25 mouse cellular contexts compared by ENCODE assay signal in the genomic region with DNA sequence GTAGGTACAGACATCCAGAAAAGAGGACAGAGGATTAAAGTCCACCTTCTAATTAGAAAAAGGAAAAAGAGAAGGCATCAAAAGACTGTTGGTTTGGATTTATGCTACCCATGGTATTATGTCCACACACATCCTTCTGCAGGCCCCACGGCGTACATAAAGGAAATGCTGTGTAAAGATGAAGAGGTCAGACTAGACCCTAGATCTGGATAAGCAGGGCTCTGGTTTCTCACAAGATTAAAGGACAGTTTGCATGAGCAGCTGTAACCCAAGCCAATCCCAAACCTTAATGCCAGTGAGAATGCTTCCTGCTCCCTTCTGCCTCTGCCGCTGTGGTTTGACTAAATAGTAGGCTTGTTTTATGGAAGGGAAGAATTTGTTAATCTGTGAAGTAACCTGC. TPM values are rescaled to one million over a fixed set of nuclear protein-coding genes. Genes with fewer than 3 reads are reported as not detected.
"Had no signal": no experiment of that assay in that cellular context is flagged by ENCODE, and none has a peak within 500 bp of the region (broad histone marks: within the 10 kb centered on the region; RNA-seq: fewer than 3 reads in every experiment).

No protein-coding gene starts in this region.

- H3K36me3 ChIP-seq: midbrain, embryonic 10.5 days; midbrain, embryonic 12.5 days; neural tube, embryonic 13.5 days; neural tube, embryonic 15.5 days had no signal

- ATAC-seq: midbrain, embryonic 16.5 days had no signal

- DNase-seq: lung, embryonic 14.5 days; lung, postnatal 10 days; lung, postnatal 4 days; midbrain, embryonic 14.5 days; retina, postnatal 1 day; right cerebral cortex, adult 18-20 months; right cerebral cortex, postnatal 25 days; right cerebral cortex, postnatal 4 days; spleen, adult 18-20 months; thymus, adult 18-20 months; thymus, postnatal 14 days; thymus, postnatal 36 days had no signal

- H3K9me3 ChIP-seq: midbrain, embryonic 10.5 days; midbrain, embryonic 12.5 days; neural tube, embryonic 13.5 days; neural tube, embryonic 15.5 days had no signal

- H3K27ac ChIP-seq: midbrain, embryonic 10.5 days; midbrain, embryonic 12.5 days; neural tube, embryonic 13.5 days; neural tube, embryonic 15.5 days had no signal

- H3K4me2 ChIP-seq: lung, embryonic 14.5 days; midbrain, embryonic 12.5 days; neural tube, embryonic 13.5 days; neural tube, embryonic 15.5 days had no signal

- H3K4me1 ChIP-seq: midbrain, embryonic 10.5 days; midbrain, embryonic 12.5 days; neural tube, embryonic 13.5 days had no signal

- H3K4me3 ChIP-seq: midbrain, embryonic 10.5 days; midbrain, embryonic 12.5 days; myocyte; neural tube, embryonic 13.5 days; neural tube, embryonic 15.5 days had no signal

- H3K27me3 ChIP-seq: midbrain, embryonic 12.5 days; neural tube, embryonic 13.5 days; neural tube, embryonic 15.5 days had no signal

- H3K9ac ChIP-seq: lung, embryonic 14.5 days; midbrain, embryonic 12.5 days; neural tube, embryonic 13.5 days; neural tube, embryonic 15.5 days had no signal

RNA-seq across cellular contexts. Expression of a gene that starts 15.6 kb away (rescaled TPM):
- total RNA-seq: megakaryocyte, adult 5-6 weeks; megakaryocyte-erythroid progenitor cell, adult 5-6 weeks had no signal
- polyA plus RNA-seq: lung, embryonic 14.5 days; midbrain, embryonic 10.5 days; midbrain, embryonic 12.5 days; midbrain, embryonic 16.5 days; myocyte; neural tube, embryonic 11.5 days; neural tube, embryonic 13.5 days; neural tube, embryonic 15.5 days; small intestine, adult 2 months; stomach, embryonic 14.5 days; thymus, postnatal 0 days had no signal

RNA-seq across cellular contexts. Expression of a gene that starts 17.2 kb away (rescaled TPM):
- total RNA-seq: megakaryocyte-erythroid progenitor cell, adult 5-6 weeks had no signal
- polyA plus RNA-seq: lung, embryonic 14.5 days; midbrain, embryonic 10.5 days; midbrain, embryonic 12.5 days; midbrain, embryonic 14.5 days; midbrain, embryonic 16.5 days; myocyte; neural tube, embryonic 11.5 days; neural tube, embryonic 13.5 days; stomach, embryonic 14.5 days; thymus, postnatal 0 days had no signal

RNA-seq across cellular contexts. Expression of a gene that starts 30.8 kb away (rescaled TPM):
- total RNA-seq: megakaryocyte, adult 5-6 weeks; megakaryocyte-erythroid progenitor cell, adult 5-6 weeks had no signal
- polyA plus RNA-seq: lung, embryonic 14.5 days; lung, embryonic 16.5 days; midbrain, embryonic 12.5 days; midbrain, embryonic 14.5 days; midbrain, embryonic 16.5 days; myocyte; neural tube, embryonic 11.5 days; neural tube, embryonic 13.5 days; neural tube, embryonic 15.5 days; small intestine, adult 2 months; stomach, embryonic 14.5 days; thymus, postnatal 0 days had no signal
